In genomic region chr16:92801567-92801966, GRCm38 (mm10) we compare ENCODE assay signal across 9 mouse cellular contexts. TPM values are rescaled to one million over a fixed set of nuclear protein-coding genes. Genes with fewer than 3 reads are reported as not detected.
DNase-seq lines count a peak whose midpoint lies in the region; ATAC-seq and TF ChIP-seq lines count a peak whose summit lies in the region.
"Had no signal": no experiment of that assay in that cellular context is flagged by ENCODE, and none has a peak within 500 bp of the region (broad histone marks: within the 10 kb centered on the region; RNA-seq: fewer than 3 reads in every experiment).

No protein-coding gene starts in this region.

- peaks cover 84% of the 10 kb centered on the region for H3K79me2 ChIP-seq in macrophage (ENCODE audit: inconsistent target)

- 0 out of 2 replicates have a peak, but pooled peaks cover 3% of the 10 kb centered on the region for H3K9me3 ChIP-seq in hindbrain, postnatal 0 days (ENCODE audit: low read length)
- H3K9me3 ChIP-seq: neural tube, embryonic 13.5 days had no signal

- no peaks in the 10 kb centered on the region for H3K4me1 ChIP-seq in kidney, adult 2 months (ENCODE audit: control insufficient read depth, insufficient read depth, low read length)
- no peaks in the 10 kb centered on the region for H3K4me1 ChIP-seq in hindbrain, postnatal 0 days (ENCODE audit: insufficient read depth, low read length)
- H3K4me1 ChIP-seq: neural tube, embryonic 13.5 days had no signal

- H3K4me2 ChIP-seq in hindbrain, postnatal 0 days (ENCODE audit: low read depth, low read length), result no peak overlapping the region
- H3K4me2 ChIP-seq: neural tube, embryonic 13.5 days had no signal

- no peak overlapping the region for H3K4me3 ChIP-seq in kidney, adult 2 months (ENCODE audit: insufficient read depth, low read depth, low read length)
- no peak overlapping the region for H3K4me3 ChIP-seq in macrophage (ENCODE audit: inconsistent target)
- no peak overlapping the region for H3K4me3 ChIP-seq in hindbrain, postnatal 0 days (ENCODE audit: low read length)
- H3K4me3 ChIP-seq: neural tube, embryonic 13.5 days had no signal

- no peak for TF ChIP-seq CTCF in kidney, adult 2 months (conservative IDR thresholded peaks at IDR 0.05; ENCODE audit: insufficient read depth, insufficient read length, low read depth, low read length)
- TF ChIP-seq CTCF in hindbrain, postnatal 0 days (IDR thresholded peaks at IDR 0.05; ENCODE audit: low read depth), result no peak

- H3K36me3 ChIP-seq in kidney, adult 2 months (ENCODE audit: control insufficient read depth, insufficient read depth, low read length), result no peaks in the 10 kb centered on the region
- H3K36me3 ChIP-seq in macrophage (ENCODE audit: inconsistent target), result peaks cover 16% of the 10 kb centered on the region; the same call in 1 of the 2 replicates
- H3K36me3 ChIP-seq in hindbrain, postnatal 0 days (ENCODE audit: insufficient read depth, low read length), result no peaks in the 10 kb centered on the region
- H3K36me3 ChIP-seq: neural tube, embryonic 13.5 days had no signal

- no peaks in the 10 kb centered on the region for H3K27me3 ChIP-seq in kidney, adult 2 months (replicated peaks; ENCODE audit: control insufficient read depth, insufficient read depth, low read length)
- H3K27me3 ChIP-seq in hindbrain, postnatal 0 days (ENCODE audit: insufficient read depth, low read length), result no peaks in the 10 kb centered on the region
- H3K27me3 ChIP-seq: neural tube, embryonic 13.5 days had no signal

- no peak overlapping the region for H3K27ac ChIP-seq in kidney, adult 2 months (ENCODE audit: insufficient read depth, low read depth, low read length)
- H3K27ac ChIP-seq in macrophage, result peak overlapping the region; percentile 99
- no peak overlapping the region for H3K27ac ChIP-seq in hindbrain, postnatal 0 days
- H3K27ac ChIP-seq: neural tube, embryonic 13.5 days had no signal

- whole genome bisulfite sequencing in kidney, adult 2 months, result 77% methylated on average over 12 of the region's 12 CpGs
- under 1% methylated on average over 12 of the region's 12 CpGs for WGBS in macrophage (ENCODE audit: missing documents)
- WGBS in hindbrain, postnatal 0 days, result 72% methylated on average over 12 of the region's 12 CpGs

- intact Hi-C loops in gastrocnemius, postnatal 14 days (cut with DNase I; ENCODE audit: low total_unique reads), result no loop called here

- no peak for TF ChIP-seq POLR2A in kidney, adult 2 months (IDR thresholded peaks at IDR 0.05; ENCODE audit: low read depth, low read length)

- peak; percentile 4 for DNase-seq in kidney, adult 2 months
- DNase-seq in kidney, adult 11 months, result no peak
- DNase-seq in thymus, postnatal 0 days (ENCODE audit: low spot score), result peak; percentile 94
- no peak for DNase-seq in hindbrain, postnatal 0 days (ENCODE audit: low spot score)
- DNase-seq in gastrocnemius, postnatal 14 days, result no peak
- no peak for DNase-seq in adrenal gland, adult 2 months

- no peak overlapping the region for H3K9ac ChIP-seq in hindbrain, postnatal 0 days (replicated peaks; ENCODE audit: low read length)
- H3K9ac ChIP-seq: neural tube, embryonic 13.5 days had no signal

- peak; percentile 78 for ATAC-seq in granulocyte monocyte progenitor cell, adult 5-6 weeks (replicated peaks; ENCODE audit: poor library complexity, severe bottlenecking)
- ATAC-seq in hindbrain, postnatal 0 days, result no peak

RNA-seq across cellular contexts. Expression of gene Runx1, which starts 24.4 kb away (rescaled TPM):
- 1.5 and 2.2 TPM in 2 replicates for polyA plus RNA-seq in kidney, adult 2 months (2012; rRNA removed)
- total RNA-seq in granulocyte monocyte progenitor cell, adult 5-6 weeks (2014; fragmentation: Nextera tagmentation), result 137 and 200 TPM in 2 replicates
- total RNA-seq in granulocyte monocyte progenitor cell, adult 5-6 weeks (2017), result 38.6 and 66.4 TPM in 2 replicates
- total RNA-seq in macrophage (2018; cell fraction: chromatin; rRNA removed), result 100 to 1,000 TPM; 170 to 922 (median 407) TPM
- total RNA-seq in macrophage (2018; cell fraction: cytosol; rRNA removed), result 10 to 100 TPM; 29.1 to 90.3 (median 52.0) TPM
- total RNA-seq in macrophage (2018; cell fraction: nucleus; rRNA removed), result 100 to 1,000 TPM; 108 to 569 (median 293) TPM
- 30.4 to 35.3 TPM (median 34.7 TPM) in 3 replicates for polyA plus RNA-seq in macrophage (2018)
- 40.7 and 45.5 TPM in 2 replicates for polyA plus RNA-seq in thymus, postnatal 0 days (2015; fragmentation: Nextera tagmentation; extraction: Ambion mirVana)
- 2.2 and 3.5 TPM in 2 replicates for total RNA-seq in hindbrain, postnatal 0 days (2014; rRNA removed)
- polyA plus RNA-seq in hindbrain, postnatal 0 days (2015; fragmentation: Nextera tagmentation; extraction: Ambion mirVana), result 1.1 and 1.3 TPM in 2 replicates
- 1 to 10 TPM; 3.8 to 5.3 TPM for total RNA-seq in gastrocnemius, postnatal 14 days (2021)
- 1 to 10 TPM; 3.6 to 4.9 TPM for total RNA-seq in adrenal gland, adult 2 months (2021)
- 4.2 and 6.2 TPM in 2 replicates for polyA plus RNA-seq in adrenal gland, adult 2 months (2012; rRNA removed)

Comparison
In these comparisons a context has a peak if more than half of its experiments do, and no peak if none do; other contexts are left out.
1. DNase-seq: peak in kidney, adult 2 months (single experiment) and thymus, postnatal 0 days (single experiment); none in kidney, adult 11 months (single experiment), hindbrain, postnatal 0 days (single experiment), gastrocnemius, postnatal 14 days (single experiment) and adrenal gland, adult 2 months (single experiment).